Mouse (Mus musculus): Measurements from ENCODE around the gene Lpar1. TPM values are rescaled to one million over a fixed set of nuclear protein-coding genes. Genes with fewer than 3 reads are reported as not detected.

Gene Lpar1
- polyA plus RNA-seq, 1 experiment = 34.9 TPM

- TF ChIP-seq CTCF (IDR thresholded peaks at IDR 0.05; ENCODE audit: extremely low read depth, insufficient read depth, low read length) (no peak), POLR2A (IDR thresholded peaks at IDR 0.05; ENCODE audit: extremely low read depth, insufficient read depth, low read length) (no peak)
- Histone ChIP-seq H3K27ac (ENCODE audit: insufficient read depth, low read length) (no peak overlapping the region), H3K4me3 (ENCODE audit: insufficient read depth, low read length) (no peak overlapping the region), H3K4me1 (ENCODE audit: control insufficient read depth, insufficient read depth, low read length) (no peaks in the 10 kb centered on the region; the same call in 1 of the 2 replicates)
Observed at GRCm38 (mm10) chr4:58499241-58499640, 54.5 kb downstream of the Lpar1 start.

DNA sequence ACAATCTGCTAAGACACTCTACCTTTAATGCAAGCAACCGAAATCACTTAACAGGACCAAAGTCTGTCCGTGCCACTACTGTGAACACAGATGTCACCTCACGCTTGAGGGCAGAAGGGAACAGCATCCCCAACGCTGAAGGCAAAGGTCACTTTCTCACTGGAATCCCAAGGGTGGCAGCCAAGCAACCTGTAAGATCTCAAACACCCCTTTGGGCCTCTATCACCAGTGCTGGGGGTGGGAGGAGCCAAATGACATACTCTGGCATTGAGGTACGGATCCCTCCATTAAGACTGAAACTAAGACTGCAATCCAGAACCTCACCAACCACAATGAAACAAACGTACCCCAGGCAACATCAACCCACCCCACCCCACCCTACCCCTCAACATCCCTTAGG is 55.0 kb downstream of the Lpar1 start:
- Histone ChIP-seq H3K4me3 (ENCODE audit: insufficient read depth, low read length) (no peak overlapping the region), H3K4me1 (ENCODE audit: control insufficient read depth, insufficient read depth, low read length) (no peaks in the 10 kb centered on the region; the same call in 1 of the 2 replicates), H3K27ac (ENCODE audit: insufficient read depth, low read length) (no peak overlapping the region)
- no peak for TF ChIP-seq POLR2A (IDR thresholded peaks at IDR 0.05; ENCODE audit: extremely low read depth, insufficient read depth, low read length)
- TF ChIP-seq CTCF (IDR thresholded peaks at IDR 0.05; ENCODE audit: extremely low read depth, insufficient read depth, low read length) = no peak

DNA sequence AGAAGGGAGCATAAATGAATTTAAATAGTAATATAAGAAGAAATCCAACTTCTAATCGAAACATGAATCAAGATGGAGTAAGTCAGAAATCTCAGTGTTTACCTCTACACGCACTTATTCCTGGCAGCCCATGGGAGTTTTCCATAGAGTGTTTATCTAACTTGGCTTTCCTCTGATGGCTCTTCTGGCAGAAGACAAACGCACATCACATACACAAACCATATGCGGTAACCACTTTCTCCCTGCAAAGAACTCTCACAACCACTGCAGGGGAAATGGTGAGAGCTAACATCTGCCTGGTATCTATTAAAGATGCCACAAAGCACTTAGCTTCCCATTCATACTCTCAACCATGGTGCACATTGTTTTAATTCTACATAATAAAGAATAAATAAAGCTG is 56.4 kb downstream of the Lpar1 start:
- H3K4me3 ChIP-seq (ENCODE audit: insufficient read depth, low read length) = no peak overlapping the region
- no peaks in the 10 kb centered on the region; the same call in 1 of the 2 replicates for H3K4me1 ChIP-seq (ENCODE audit: control insufficient read depth, insufficient read depth, low read length)
- no peak overlapping the region for H3K27ac ChIP-seq (ENCODE audit: insufficient read depth, low read length)
- TF ChIP-seq POLR2A (IDR thresholded peaks at IDR 0.05; ENCODE audit: extremely low read depth, insufficient read depth, low read length) = no peak
- TF ChIP-seq CTCF (IDR thresholded peaks at IDR 0.05; ENCODE audit: extremely low read depth, insufficient read depth, low read length) = no peak

GRCm38 (mm10) chr4:58496743-58497142 is 57.0 kb downstream of the Lpar1 start:
- H3K4me3 ChIP-seq (ENCODE audit: insufficient read depth, low read length) = no peak overlapping the region
- TF ChIP-seq POLR2A (IDR thresholded peaks at IDR 0.05; ENCODE audit: extremely low read depth, insufficient read depth, low read length) (no peak), CTCF (IDR thresholded peaks at IDR 0.05; ENCODE audit: extremely low read depth, insufficient read depth, low read length) (no peak)
- H3K4me1 ChIP-seq (ENCODE audit: control insufficient read depth, insufficient read depth, low read length) = no peaks in the 10 kb centered on the region; the same call in 1 of the 2 replicates
- H3K27ac ChIP-seq (ENCODE audit: insufficient read depth, low read length) = no peak overlapping the region

DNA sequence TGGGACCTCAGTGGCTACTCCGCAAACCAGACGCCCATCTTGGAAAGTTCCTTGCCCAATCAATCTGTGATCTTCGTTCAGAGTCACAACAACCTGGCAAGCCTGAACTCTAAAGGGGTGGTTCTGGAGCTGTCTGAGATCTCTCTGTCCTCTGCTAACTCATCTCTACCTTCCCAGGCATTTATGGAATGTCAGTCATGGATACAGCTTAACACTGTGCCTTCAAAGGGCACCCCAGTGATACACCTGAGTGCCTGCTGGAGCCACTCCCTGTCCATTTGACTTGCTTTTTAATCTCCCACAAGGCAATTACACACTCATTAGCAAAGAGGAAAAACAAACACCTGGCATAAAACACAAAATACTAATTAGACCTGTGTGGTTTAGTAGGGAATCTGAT is 62.0 kb downstream of the Lpar1 start:
- Histone ChIP-seq H3K4me1 (ENCODE audit: control insufficient read depth, insufficient read depth, low read length) (no peaks in the 10 kb centered on the region), H3K4me3 (ENCODE audit: insufficient read depth, low read length) (no peak overlapping the region), H3K27ac (ENCODE audit: insufficient read depth, low read length) (no peak overlapping the region)
- TF ChIP-seq POLR2A (IDR thresholded peaks at IDR 0.05; ENCODE audit: extremely low read depth, insufficient read depth, low read length) (no peak), CTCF (IDR thresholded peaks at IDR 0.05; ENCODE audit: extremely low read depth, insufficient read depth, low read length) (no peak)

DNA sequence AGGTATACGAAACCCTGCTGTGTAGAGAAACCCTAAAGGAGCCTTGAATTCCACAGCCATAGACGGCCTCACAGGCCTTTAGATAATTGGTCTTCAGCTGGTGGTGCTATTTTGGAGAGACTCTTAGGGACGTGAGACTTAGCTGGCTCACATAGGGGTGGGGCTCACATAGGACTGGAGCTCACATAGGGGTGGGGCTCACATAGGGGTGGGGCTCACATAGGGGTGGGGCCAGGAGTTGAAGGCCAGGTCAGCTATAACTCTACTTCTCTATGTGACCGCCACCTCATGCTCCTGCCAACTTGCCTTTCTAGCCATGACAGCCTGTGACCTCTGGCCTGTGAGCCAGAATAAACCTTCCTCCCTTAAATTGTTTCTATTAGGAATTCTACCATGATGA is 63.3 kb downstream of the Lpar1 start:
- H3K27ac ChIP-seq (ENCODE audit: insufficient read depth, low read length) = no peak overlapping the region
- no peak overlapping the region for H3K4me3 ChIP-seq (ENCODE audit: insufficient read depth, low read length)
- TF ChIP-seq CTCF (IDR thresholded peaks at IDR 0.05; ENCODE audit: extremely low read depth, insufficient read depth, low read length) (no peak), POLR2A (IDR thresholded peaks at IDR 0.05; ENCODE audit: extremely low read depth, insufficient read depth, low read length) (no peak)
- H3K4me1 ChIP-seq (ENCODE audit: control insufficient read depth, insufficient read depth, low read length) = no peaks in the 10 kb centered on the region

DNA sequence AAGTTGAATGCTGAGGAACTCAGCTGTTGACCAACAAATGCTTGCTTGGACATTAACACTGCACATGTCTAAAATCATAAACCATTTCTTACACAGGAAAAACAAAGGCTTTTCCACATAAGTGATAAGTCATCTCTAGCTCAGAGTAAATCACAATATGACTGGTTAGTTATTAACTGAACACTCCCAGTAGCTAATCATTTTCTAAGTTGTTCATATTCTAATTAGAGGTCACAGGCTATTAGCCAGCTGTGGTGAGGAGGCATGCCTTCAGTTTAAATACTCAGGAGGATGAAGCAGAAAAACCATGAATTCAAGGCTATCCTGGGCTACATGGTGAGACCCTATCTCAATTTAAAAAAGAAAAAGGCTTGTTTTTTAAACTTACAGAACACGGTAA is 75.1 kb downstream of the Lpar1 start:
- Histone ChIP-seq H3K27ac (ENCODE audit: insufficient read depth, low read length) (no peak overlapping the region), H3K4me3 (ENCODE audit: insufficient read depth, low read length) (no peak overlapping the region), H3K4me1 (ENCODE audit: control insufficient read depth, insufficient read depth, low read length) (peaks cover 2% of the 10 kb centered on the region; the same call in 1 of the 2 replicates)
- TF ChIP-seq POLR2A (IDR thresholded peaks at IDR 0.05; ENCODE audit: extremely low read depth, insufficient read depth, low read length) (no peak), CTCF (IDR thresholded peaks at IDR 0.05; ENCODE audit: extremely low read depth, insufficient read depth, low read length) (no peak)

DNA sequence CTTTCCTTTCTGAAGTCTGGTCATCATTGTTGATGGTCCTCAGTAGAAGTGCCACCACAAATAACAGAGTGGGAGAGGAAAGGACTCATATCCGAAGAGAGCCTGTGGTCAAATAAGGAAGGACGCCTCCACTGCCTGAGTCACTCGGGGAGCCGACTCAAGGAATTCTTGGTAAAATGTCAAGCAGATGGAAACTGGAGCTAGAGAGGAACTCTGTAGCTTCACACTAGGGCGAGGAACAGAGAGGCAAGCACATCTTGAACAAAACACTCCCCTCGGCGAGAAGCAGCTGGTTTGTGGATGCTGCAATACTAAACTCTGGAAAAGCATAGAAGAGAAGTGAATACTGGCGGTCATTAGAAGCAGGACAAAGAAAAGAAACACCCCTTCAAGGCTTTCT is 76.0 kb downstream of the Lpar1 start:
- TF ChIP-seq POLR2A (IDR thresholded peaks at IDR 0.05; ENCODE audit: extremely low read depth, insufficient read depth, low read length) (no peak), CTCF (IDR thresholded peaks at IDR 0.05; ENCODE audit: extremely low read depth, insufficient read depth, low read length) (no peak)
- H3K4me3 ChIP-seq (ENCODE audit: insufficient read depth, low read length) = no peak overlapping the region
- H3K4me1 ChIP-seq (ENCODE audit: control insufficient read depth, insufficient read depth, low read length) = peaks cover 2% of the 10 kb centered on the region; the same call in 1 of the 2 replicates
- no peak overlapping the region for H3K27ac ChIP-seq (ENCODE audit: insufficient read depth, low read length)

GRCm38 (mm10) chr4:58471203-58471910 is 82.3 kb downstream of the Lpar1 start:
- Histone ChIP-seq H3K27ac (ENCODE audit: insufficient read depth, low read length) (no peak overlapping the region), H3K4me3 (ENCODE audit: insufficient read depth, low read length) (no peak overlapping the region), H3K4me1 (ENCODE audit: control insufficient read depth, insufficient read depth, low read length) (no peaks in the 10 kb centered on the region)
- TF ChIP-seq POLR2A (IDR thresholded peaks at IDR 0.05; ENCODE audit: extremely low read depth, insufficient read depth, low read length) = no peak
- no peak for TF ChIP-seq CTCF (IDR thresholded peaks at IDR 0.05; ENCODE audit: extremely low read depth, insufficient read depth, low read length)

Data from cortical plate, adult 2 months (tissue).